Mouse (Mus musculus): Measurements from ENCODE around the gene Gm5617. TPM values are rescaled to one million over a fixed set of nuclear protein-coding genes. Genes with fewer than 3 reads are reported as not detected.
A peak's percentile ranks its signal among the peaks of the same experiment; 100 is the strongest.
"Not testable (repeated sequence)": the region's sequence is repeated elsewhere in the genome, so short reads cannot be mapped to it uniquely, and the experiment has no call there.

Gm5617 gene
- polyA plus RNA-seq, 1 experiment from 2014 or later, result 28.0 TPM

- WGBS, result 100% methylated on average over 1 of the region's 1 CpGs
- no peak for DNase-seq (ENCODE audit: extremely low spot score, low spot score)
- no peaks in the 10 kb centered on the region for H3K9me3 ChIP-seq
- no peak overlapping the region for H3K4me3 ChIP-seq
- 0 out of 2 replicates have a peak overlapping the region, but pooled peaks have one; percentile 20 for H3K27ac ChIP-seq
- H3K4me1 ChIP-seq, result peaks cover 28% of the 10 kb centered on the region
- no peaks in the 10 kb centered on the region for H3K27me3 ChIP-seq (ENCODE audit: poor library complexity, severe bottlenecking)
- H3K36me3 ChIP-seq (replicated peaks), result no peaks in the 10 kb centered on the region
These were observed 20.1 kb downstream of the Gm5617 start for GRCm38 (mm10) chr9:48515332-48515731.

GRCm38 (mm10) chr9:48516615-48517371 lies 21.6 kb downstream of the Gm5617 start:
- Histone ChIP-seq H3K9me3 (no peaks in the 10 kb centered on the region), H3K4me1 (peaks cover 28% of the 10 kb centered on the region), H3K27ac (peak overlapping the region; percentile 84), H3K4me3 (peak overlapping the region; percentile 10; the same call in 1 of the 2 replicates), H3K36me3 (replicated peaks) (no peaks in the 10 kb centered on the region), H3K27me3 (ENCODE audit: poor library complexity, severe bottlenecking) (no peaks in the 10 kb centered on the region)
- peak; percentile 56 for DNase-seq (ENCODE audit: extremely low spot score, low spot score)
- 46% methylated on average over 11 of the region's 11 CpGs for WGBS

GRCm38 (mm10) chr9:48517372-48518130 lies 22.3 kb downstream of the Gm5617 start:
- H3K9me3 ChIP-seq, result no peaks in the 10 kb centered on the region
- peak; percentile 23 for DNase-seq (ENCODE audit: extremely low spot score, low spot score)
- H3K4me3 ChIP-seq, result peak overlapping the region; percentile 27; the same call in 1 of the 2 replicates
- H3K36me3 ChIP-seq (replicated peaks), result no peaks in the 10 kb centered on the region
- peaks cover 28% of the 10 kb centered on the region for H3K4me1 ChIP-seq
- H3K27ac ChIP-seq, result peak overlapping the region; percentile 84
- H3K27me3 ChIP-seq (ENCODE audit: poor library complexity, severe bottlenecking), result no peaks in the 10 kb centered on the region
- 47% methylated on average over 19 of the region's 19 CpGs for WGBS

- H3K27ac ChIP-seq; H3K36me3 ChIP-seq (replicated peaks); DNase-seq (ENCODE audit: extremely low spot score, low spot score); H3K4me3 ChIP-seq; H3K27me3 ChIP-seq (ENCODE audit: poor library complexity, severe bottlenecking); H3K9me3 ChIP-seq: not testable (repeated sequence)
- 70% methylated on average over 5 of the region's 7 CpGs for WGBS
- H3K4me1 ChIP-seq, result peaks cover 25% of the 10 kb centered on the region
These were observed 25.2 kb downstream of the Gm5617 start for GRCm38 (mm10) chr9:48520405-48520804.

GRCm38 (mm10) chr9:48525566-48525965 lies 30.3 kb downstream of the Gm5617 start:
- H3K27me3 ChIP-seq (ENCODE audit: poor library complexity, severe bottlenecking), result no peaks in the 10 kb centered on the region
- DNase-seq (ENCODE audit: extremely low spot score, low spot score), result no peak
- no peaks in the 10 kb centered on the region for H3K36me3 ChIP-seq (replicated peaks)
- 13% methylated on average over 1 of the region's 1 CpGs for WGBS
- H3K27ac ChIP-seq, result no peak overlapping the region
- no peaks in the 10 kb centered on the region for H3K4me1 ChIP-seq
- H3K4me3 ChIP-seq, result no peak overlapping the region
- H3K9me3 ChIP-seq, result no peaks in the 10 kb centered on the region

GRCm38 (mm10) chr9:48526520-48526919 lies 31.3 kb downstream of the Gm5617 start:
- no peaks in the 10 kb centered on the region for H3K9me3 ChIP-seq
- no peak for DNase-seq (ENCODE audit: extremely low spot score, low spot score)
- no peaks in the 10 kb centered on the region for H3K27me3 ChIP-seq (ENCODE audit: poor library complexity, severe bottlenecking)
- H3K27ac ChIP-seq, result no peak overlapping the region
- WGBS, result 91% methylated on average over 4 of the region's 4 CpGs
- no peaks in the 10 kb centered on the region for H3K36me3 ChIP-seq (replicated peaks)
- H3K4me3 ChIP-seq, result no peak overlapping the region
- no peaks in the 10 kb centered on the region for H3K4me1 ChIP-seq

GRCm38 (mm10) chr9:48531294-48531693 lies 36.1 kb downstream of the Gm5617 start:
- H3K4me3 ChIP-seq, result no peak overlapping the region
- H3K9me3 ChIP-seq, result no peaks in the 10 kb centered on the region
- DNase-seq (ENCODE audit: extremely low spot score, low spot score), result no peak
- peaks cover 4% of the 10 kb centered on the region for H3K27me3 ChIP-seq (ENCODE audit: poor library complexity, severe bottlenecking)
- no peaks in the 10 kb centered on the region for H3K36me3 ChIP-seq (replicated peaks)
- 91% methylated on average over 4 of the region's 4 CpGs for WGBS
- H3K27ac ChIP-seq, result no peak overlapping the region
- H3K4me1 ChIP-seq, result no peaks in the 10 kb centered on the region

- DNase-seq (ENCODE audit: extremely low spot score, low spot score), result no peak
- H3K9me3 ChIP-seq, result no peaks in the 10 kb centered on the region
- no peak overlapping the region for H3K27ac ChIP-seq
- H3K4me1 ChIP-seq, result 0 out of 2 replicates have a peak, but pooled peaks cover 3% of the 10 kb centered on the region
- H3K36me3 ChIP-seq (replicated peaks), result no peaks in the 10 kb centered on the region
- 75% methylated on average over 3 of the region's 3 CpGs for WGBS
- H3K27me3 ChIP-seq (ENCODE audit: poor library complexity, severe bottlenecking), result peaks cover 13% of the 10 kb centered on the region
- no peak overlapping the region for H3K4me3 ChIP-seq
These were observed 37.0 kb downstream of the Gm5617 start for GRCm38 (mm10) chr9:48532203-48532602.

- no peak overlapping the region for H3K27ac ChIP-seq
- H3K4me3 ChIP-seq, result no peak overlapping the region
- H3K4me1 ChIP-seq, result 0 out of 2 replicates have a peak, but pooled peaks cover 3% of the 10 kb centered on the region
- peaks cover 18% of the 10 kb centered on the region for H3K27me3 ChIP-seq (ENCODE audit: poor library complexity, severe bottlenecking)
- no peaks in the 10 kb centered on the region for H3K9me3 ChIP-seq
- no peaks in the 10 kb centered on the region for H3K36me3 ChIP-seq (replicated peaks)
- 90% methylated on average over 2 of the region's 2 CpGs for WGBS
- DNase-seq (ENCODE audit: extremely low spot score, low spot score), result no peak
These were observed 37.5 kb downstream of the Gm5617 start for GRCm38 (mm10) chr9:48532730-48533129.

GRCm38 (mm10) chr9:48536414-48536813 lies 41.2 kb downstream of the Gm5617 start:
- no peak overlapping the region for H3K4me3 ChIP-seq
- WGBS, result 65% methylated on average over 1 of the region's 1 CpGs
- no peak overlapping the region for H3K27ac ChIP-seq
- H3K36me3 ChIP-seq (replicated peaks), result no peaks in the 10 kb centered on the region
- no peak for DNase-seq (ENCODE audit: extremely low spot score, low spot score)
- H3K4me1 ChIP-seq, result peaks cover 15% of the 10 kb centered on the region
- H3K9me3 ChIP-seq, result peaks cover 8% of the 10 kb centered on the region
- peaks cover 40% of the 10 kb centered on the region for H3K27me3 ChIP-seq (ENCODE audit: poor library complexity, severe bottlenecking)

- Histone ChIP-seq H3K4me1 (peaks cover 15% of the 10 kb centered on the region), H3K9me3 (peaks cover 20% of the 10 kb centered on the region), H3K27me3 (ENCODE audit: poor library complexity, severe bottlenecking) (peaks cover 40% of the 10 kb centered on the region)
- not testable (repeated sequence) for H3K36me3 ChIP-seq (replicated peaks); DNase-seq (ENCODE audit: extremely low spot score, low spot score); H3K4me3 ChIP-seq; H3K27ac ChIP-seq
- 29% methylated on average over 1 of the region's 1 CpGs for WGBS
These were observed 42.4 kb downstream of the Gm5617 start for GRCm38 (mm10) chr9:48537616-48538015.

GRCm38 (mm10) chr9:48538044-48538645 lies 42.9 kb downstream of the Gm5617 start:
- H3K27ac ChIP-seq, result peak overlapping the region; percentile 60; the same call in 1 of the 2 replicates
- H3K36me3 ChIP-seq (replicated peaks), result no peaks in the 10 kb centered on the region
- 1% methylated on average over 17 of the region's 17 CpGs for WGBS
- H3K4me1 ChIP-seq, result peaks cover 15% of the 10 kb centered on the region
- DNase-seq (ENCODE audit: extremely low spot score, low spot score), result peak; percentile 24
- peaks cover 40% of the 10 kb centered on the region for H3K27me3 ChIP-seq (ENCODE audit: poor library complexity, severe bottlenecking)
- peaks cover 23% of the 10 kb centered on the region for H3K9me3 ChIP-seq
- H3K4me3 ChIP-seq, result peak overlapping the region; percentile 44

All from forebrain, embryonic 10.5 days (tissue).